Mouse (Mus musculus) liver, embryonic 14.5 days (tissue): Measurements from ENCODE around the gene Dusp3. TPM values are rescaled to one million over a fixed set of nuclear protein-coding genes. Genes with fewer than 3 reads are reported as not detected.

Source experiments
- ATAC-seq: fragments of 200-750 bp; cut with Nextera tagmentation; 2 replicates; pipeline ENCODE4 v1.8.0; 2017; ENCODE audit warnings: moderate number of reproducible peaks, mild to moderate bottlenecking, moderate library complexity; ENCODE audit not compliant: insufficient read depth
- DNase-seq, 3 experiments: peaks; one replicate each; pipeline ENCODE4 v3.0.0-alpha.2; 2012 to 2013; ENCODE audit warnings: low read depth in 3 of 3, low spot score in 3 of 3
- H3K27ac ChIP-seq: fragments of 300-500 bp; sonication (generic); 2 replicates; pipeline ENCODE4 v1.5.1; 2014; ENCODE audit warnings: moderate library complexity, mild to moderate bottlenecking, control low read depth, inconsistent platforms
- H3K27me3 ChIP-seq: fragments of 300-500 bp; sonication (generic); 2 replicates; pipeline ENCODE4 v1.6.1; 2014; ENCODE audit warnings: mild to moderate bottlenecking, low read length, moderate library complexity; ENCODE audit not compliant: control insufficient read depth, insufficient read depth
- H3K36me3 ChIP-seq: fragments of 300-500 bp; sonication (generic); replicated peaks from 2 replicates; pipeline ENCODE4 v1.6.1; 2014; ENCODE audit warnings: low read depth; ENCODE audit not compliant: control insufficient read depth, insufficient read depth
- H3K4me1 ChIP-seq, 2 experiments: fragments of 200-500 bp in 1 of 2; fragments of 300-500 bp in 1 of 2; sonication (generic) in 1 of 2; replicated peaks; 2 replicates each; pipeline ENCODE4 v1.6.1; 2012 to 2014; ENCODE audit warnings: antibody characterized with exemption in 1 of 2, inconsistent platforms in 1 of 2, low read length in 1 of 2; ENCODE audit not compliant: control insufficient read depth in 2 of 2, insufficient read depth in 2 of 2
- H3K4me2 ChIP-seq: fragments of 300-500 bp; sonication (generic); 2 replicates; pipeline ENCODE4 v1.6.1; 2014; ENCODE audit warnings: low read depth, mild to moderate bottlenecking, control low read depth, moderate library complexity
- H3K4me3 ChIP-seq, 2 experiments: fragments of 200-500 bp in 1 of 2; fragments of 300-500 bp in 1 of 2; sonication (generic) in 1 of 2; 2 replicates each; pipeline ENCODE4 v1.5.1; 2012 to 2014; ENCODE audit warnings: low read depth in 2 of 2, low read length in 2 of 2, mild to moderate bottlenecking in 2 of 2, control low read depth in 1 of 2, inconsistent platforms in 1 of 2, moderate library complexity in 1 of 2; ENCODE audit not compliant: insufficient read depth in 1 of 2
- H3K9ac ChIP-seq: fragments of 300-500 bp; sonication (generic); replicated peaks from 2 replicates; pipeline ENCODE4 v1.6.1; 2014; ENCODE audit warnings: mild to moderate bottlenecking, control low read depth, moderate library complexity
- H3K9me3 ChIP-seq: fragments of 300-500 bp; sonication (generic); 2 replicates; pipeline ENCODE4 v1.6.1; 2016; ENCODE audit warnings: low read length, mixed read lengths; ENCODE audit not compliant: control insufficient read depth
- CTCF ChIP-seq: IDR thresholded peaks from 2 replicates; pipeline ENCODE4 v1.5.1; 2016; ENCODE audit warnings: antibody characterized with exemption, low read depth, control low read depth
- EP300 ChIP-seq: IDR thresholded peaks from 2 replicates; pipeline ENCODE4 v1.6.1; 2016; ENCODE audit warnings: antibody characterized with exemption, low read depth
- WGBS: fragments of 180-500 bp; shearing (Covaris S2); extraction: QIAGEN DNeasy Blood & Tissue Kit; methylation state at CpG from one replicate; pipeline ENCODE4 v1.1.7; 2014; ENCODE audit not compliant: insufficient replicate concordance; 5-methylcytosine and 5-hydroxymethylcytosine counted together
- polyA plus RNA-seq, 2 experiments: library from polyadenylated mRNA; depleted of rRNA in 1 of 2; stranded (reverse) in 1 of 2; unstranded in 1 of 2; fragments of >200 nt; fragmentation: Nextera tagmentation in 1 of 2; extraction: Ambion mirVana in 1 of 2; gene quantifications; 2 replicates each; pipeline versions ENCODE4 v1.2.1 to v1.2.3; 2012 to 2014

The Dusp3 gene
- polyA plus RNA-seq, 2 experiments = 4.8 to 6.3 TPM

- Histone ChIP-seq H3K36me3 (no peaks in the 10 kb centered on the region), H3K27me3 (peaks cover 13% of the 10 kb centered on the region), H3K4me3 (no peak overlapping the region), H3K9me3 (no peaks in the 10 kb centered on the region), H3K4me2 (no peak overlapping the region), H3K9ac (no peak overlapping the region), H3K27ac (no peak overlapping the region), H3K4me1 (peaks cover 4 to 9% of the 10 kb centered on the region in 2 experiments)
- TF ChIP-seq EP300 (no peak), CTCF (no peak)
- ATAC-seq (no peak), DNase-seq (no peak)
- WGBS = 33% methylated on average over 12 of the region's 12 CpGs
Measured at GRCm38 (mm10) chr11:101981850-101982249, 5.0 kb downstream of the Dusp3 start.

GRCm38 (mm10) chr11:101980603-101981157, 6.1 kb downstream of the Dusp3 start:
- H3K27ac ChIP-seq = no peak overlapping the region
- H3K36me3 ChIP-seq = no peaks in the 10 kb centered on the region
- no peak overlapping the region for H3K9ac ChIP-seq
- H3K4me1 ChIP-seq = peaks cover 4 to 6% of the 10 kb centered on the region in 2 experiments
- H3K4me3 ChIP-seq = no peak overlapping the region
- ATAC-seq (no peak), DNase-seq (no peak)
- TF ChIP-seq EP300 (no peak), CTCF (no peak)
- no peaks in the 10 kb centered on the region for H3K9me3 ChIP-seq
- 77% methylated on average over 9 of the region's 9 CpGs for WGBS
- H3K4me2 ChIP-seq = no peak overlapping the region
- peaks cover 9% of the 10 kb centered on the region for H3K27me3 ChIP-seq

- WGBS = 76% methylated on average over 5 of the region's 5 CpGs
- Histone ChIP-seq H3K4me2 (no peak overlapping the region), H3K9ac (no peak overlapping the region), H3K27ac (no peak overlapping the region), H3K36me3 (no peaks in the 10 kb centered on the region), H3K27me3 (no peaks in the 10 kb centered on the region), H3K4me1 (peaks cover 3 to 6% of the 10 kb centered on the region in 2 experiments), H3K4me3 (no peak overlapping the region), H3K9me3 (no peaks in the 10 kb centered on the region)
- no peak for ATAC-seq
- no peak for DNase-seq
- TF ChIP-seq EP300 (no peak), CTCF (no peak)
Measured at GRCm38 (mm10) chr11:101979140-101979539, 7.7 kb downstream of the Dusp3 start.

- no peak overlapping the region for H3K27ac ChIP-seq
- H3K9me3 ChIP-seq = no peaks in the 10 kb centered on the region
- no peak overlapping the region for H3K4me3 ChIP-seq
- H3K27me3 ChIP-seq = no peaks in the 10 kb centered on the region
- no peaks in the 10 kb centered on the region for H3K4me1 ChIP-seq
- no peak overlapping the region for H3K9ac ChIP-seq
- no peak for DNase-seq
- WGBS = 78% methylated on average over 7 of the region's 7 CpGs
- peak; percentile 44 for TF ChIP-seq CTCF
- no peak for TF ChIP-seq EP300
- no peaks in the 10 kb centered on the region for H3K36me3 ChIP-seq
- no peak overlapping the region for H3K4me2 ChIP-seq
- no peak for ATAC-seq
Measured at GRCm38 (mm10) chr11:101976949-101977348, 9.9 kb downstream of the Dusp3 start.

- 54% methylated on average over 9 of the region's 9 CpGs for WGBS
- DNase-seq = no peak
Measured at GRCm38 (mm10) chr11:101974923-101975322, 11.9 kb downstream of the Dusp3 start.

More at GRCm38 (mm10) chr11:101974923-101975322, 11.9 kb downstream of the Dusp3 start:
- no peaks in the 10 kb centered on the region for H3K27me3 ChIP-seq
- ATAC-seq = no peak
- TF ChIP-seq EP300 = no peak
- TF ChIP-seq CTCF = peak; percentile 72
- no peaks in the 10 kb centered on the region for H3K4me1 ChIP-seq
- H3K9ac ChIP-seq = no peak overlapping the region
- H3K27ac ChIP-seq = no peak overlapping the region
- H3K9me3 ChIP-seq = no peaks in the 10 kb centered on the region
- H3K4me3 ChIP-seq = no peak overlapping the region
- H3K36me3 ChIP-seq = no peaks in the 10 kb centered on the region
- H3K4me2 ChIP-seq = no peak overlapping the region
